Mouse (Mus musculus) E14TG2a.4 (cell line): ENCODE measurements around the gene Krtap7-1.

Source experiments
- H3K27me3 ChIP-seq: 2 replicates; pipeline ENCODE4 v1.6.1; 2014; ENCODE audit warnings: low read length, control low read depth; ENCODE audit not compliant: insufficient read depth
- H3K36me3 ChIP-seq: 2 replicates; pipeline ENCODE4 v1.6.1; 2014; ENCODE audit warnings: low read length, control low read depth; ENCODE audit not compliant: insufficient read depth
- H3K4me1 ChIP-seq: replicated peaks from 2 replicates; pipeline ENCODE4 v1.6.1; 2014; ENCODE audit warnings: low read depth, low read length, control low read depth
- H3K4me3 ChIP-seq: replicated peaks from 2 replicates; pipeline ENCODE4 v1.5.1; 2014; ENCODE audit warnings: mild to moderate bottlenecking, low read length
- H3K9me3 ChIP-seq: 2 replicates; pipeline ENCODE4 v1.6.1; 2014; ENCODE audit warnings: low read length, control low read depth
- CTCF ChIP-seq: conservative IDR thresholded peaks from 2 replicates; pipeline ENCODE4 v1.5.1; 2014; ENCODE audit warnings: low read length
- NANOG ChIP-seq: IDR thresholded peaks from 2 replicates; pipeline ENCODE4 v1.6.1; 2014; ENCODE audit warnings: borderline replicate concordance, low read length, mixed read lengths
- POU5F1 ChIP-seq: IDR thresholded peaks from 2 replicates; pipeline ENCODE4 v1.6.1; 2014; ENCODE audit warnings: low read length, borderline replicate concordance

The Krtap7-1 gene

GRCm38 (mm10) chr16:89520091-89520490, 12.0 kb upstream of the Krtap7-1 start:
- Histone ChIP-seq H3K4me3 (no peak overlapping the region), H3K27me3 (no peaks in the 10 kb centered on the region), H3K36me3 (no peaks in the 10 kb centered on the region)

GRCm38 (mm10) chr16:89517635-89518034, 9.5 kb upstream of the Krtap7-1 start:
- no peak for TF ChIP-seq POU5F1
- peak; percentile 60 for TF ChIP-seq CTCF
- Histone ChIP-seq H3K36me3 (no peaks in the 10 kb centered on the region), H3K9me3 (no peaks in the 10 kb centered on the region), H3K4me3 (no peak overlapping the region), H3K4me1 (no peaks in the 10 kb centered on the region), H3K27me3 (no peaks in the 10 kb centered on the region)

More at GRCm38 (mm10) chr16:89520091-89520490, 12.0 kb upstream of the Krtap7-1 start:
- TF ChIP-seq POU5F1 (no peak), NANOG (no peak), CTCF (no peak)
- Histone ChIP-seq H3K4me1 (no peaks in the 10 kb centered on the region), H3K9me3 (peaks cover 7% of the 10 kb centered on the region; the same call in 1 of the 2 replicates)

DNA sequence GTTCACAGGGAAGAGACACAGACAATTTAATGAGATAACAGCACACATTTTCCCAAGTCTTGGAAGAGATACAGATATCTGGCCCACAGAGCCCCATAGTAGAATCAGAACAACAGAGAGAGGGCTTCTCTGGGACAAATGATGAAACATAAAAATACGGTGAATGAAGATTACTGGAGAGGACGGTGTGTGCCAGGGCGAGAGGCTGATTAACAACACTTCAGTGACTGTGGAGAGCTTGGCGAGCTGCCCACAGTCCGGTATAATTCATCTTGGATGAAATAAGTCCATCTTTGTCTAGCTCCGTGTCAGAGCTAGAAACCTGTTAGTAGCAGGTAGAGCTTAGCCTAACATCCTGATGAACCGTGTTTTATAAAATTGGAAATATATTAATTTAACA, 5.3 kb upstream of the Krtap7-1 start:
- Histone ChIP-seq H3K4me1 (no peaks in the 10 kb centered on the region), H3K36me3 (no peaks in the 10 kb centered on the region), H3K4me3 (no peak overlapping the region), H3K9me3 (no peaks in the 10 kb centered on the region), H3K27me3 (no peaks in the 10 kb centered on the region)
- no peak for TF ChIP-seq POU5F1
- no peak for TF ChIP-seq CTCF
- TF ChIP-seq NANOG: no peak

GRCm38 (mm10) chr16:89503571-89503970, 4.6 kb downstream of the Krtap7-1 start:
- Histone ChIP-seq H3K36me3 (no peaks in the 10 kb centered on the region), H3K9me3 (no peaks in the 10 kb centered on the region), H3K4me3 (no peak overlapping the region), H3K27me3 (no peaks in the 10 kb centered on the region), H3K4me1 (no peaks in the 10 kb centered on the region)
- TF ChIP-seq CTCF: no peak
- TF ChIP-seq POU5F1: no peak
- TF ChIP-seq NANOG: no peak

DNA sequence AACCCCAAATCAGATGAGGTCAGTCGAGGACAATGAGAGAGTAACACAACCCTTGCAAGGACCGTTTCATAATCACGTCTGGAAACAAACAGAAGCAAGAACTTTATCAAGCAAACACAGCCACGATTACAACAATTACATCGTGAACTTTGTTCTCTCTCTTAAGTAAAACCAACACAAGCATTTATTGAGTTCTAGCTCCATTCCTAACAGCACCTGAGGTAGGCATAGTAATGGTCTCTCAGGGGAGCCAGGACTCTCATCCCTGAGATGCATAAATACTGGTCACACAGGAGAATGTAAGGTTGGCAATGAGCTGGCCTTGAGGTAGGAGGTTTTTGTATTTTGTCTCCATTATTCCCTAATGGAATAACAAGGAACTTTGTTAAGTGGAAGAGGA, 6.3 kb downstream of the Krtap7-1 start:
- Histone ChIP-seq H3K4me1 (no peaks in the 10 kb centered on the region), H3K36me3 (no peaks in the 10 kb centered on the region), H3K4me3 (no peak overlapping the region), H3K27me3 (no peaks in the 10 kb centered on the region), H3K9me3 (no peaks in the 10 kb centered on the region)
- TF ChIP-seq CTCF: no peak
- no peak for TF ChIP-seq POU5F1
- no peak for TF ChIP-seq NANOG

DNA sequence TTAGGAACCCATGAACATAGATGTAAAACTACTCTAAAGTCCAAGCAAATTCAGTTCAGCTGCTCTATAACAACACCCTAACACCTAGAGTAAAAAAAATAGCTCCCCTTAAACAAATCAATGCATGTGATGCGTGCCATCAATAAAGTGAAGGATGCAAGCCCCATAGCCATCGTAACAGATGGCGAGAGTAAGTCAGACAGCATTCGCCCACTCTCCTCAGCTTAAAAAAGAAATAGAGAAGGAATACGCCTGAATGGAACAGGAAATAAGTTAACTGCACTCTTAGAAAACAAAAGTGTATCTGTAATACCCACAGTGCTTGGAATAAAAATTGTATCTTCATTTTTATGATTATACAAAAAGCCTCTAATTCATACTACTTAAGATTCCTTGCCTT, 11.1 kb downstream of the Krtap7-1 start:
- no peaks in the 10 kb centered on the region for H3K36me3 ChIP-seq
- H3K4me3 ChIP-seq: no peak overlapping the region
- H3K4me1 ChIP-seq: no peaks in the 10 kb centered on the region
- no peaks in the 10 kb centered on the region for H3K9me3 ChIP-seq
- TF ChIP-seq CTCF: no peak
- TF ChIP-seq NANOG: no peak
- no peak for TF ChIP-seq POU5F1
- no peaks in the 10 kb centered on the region for H3K27me3 ChIP-seq

DNA sequence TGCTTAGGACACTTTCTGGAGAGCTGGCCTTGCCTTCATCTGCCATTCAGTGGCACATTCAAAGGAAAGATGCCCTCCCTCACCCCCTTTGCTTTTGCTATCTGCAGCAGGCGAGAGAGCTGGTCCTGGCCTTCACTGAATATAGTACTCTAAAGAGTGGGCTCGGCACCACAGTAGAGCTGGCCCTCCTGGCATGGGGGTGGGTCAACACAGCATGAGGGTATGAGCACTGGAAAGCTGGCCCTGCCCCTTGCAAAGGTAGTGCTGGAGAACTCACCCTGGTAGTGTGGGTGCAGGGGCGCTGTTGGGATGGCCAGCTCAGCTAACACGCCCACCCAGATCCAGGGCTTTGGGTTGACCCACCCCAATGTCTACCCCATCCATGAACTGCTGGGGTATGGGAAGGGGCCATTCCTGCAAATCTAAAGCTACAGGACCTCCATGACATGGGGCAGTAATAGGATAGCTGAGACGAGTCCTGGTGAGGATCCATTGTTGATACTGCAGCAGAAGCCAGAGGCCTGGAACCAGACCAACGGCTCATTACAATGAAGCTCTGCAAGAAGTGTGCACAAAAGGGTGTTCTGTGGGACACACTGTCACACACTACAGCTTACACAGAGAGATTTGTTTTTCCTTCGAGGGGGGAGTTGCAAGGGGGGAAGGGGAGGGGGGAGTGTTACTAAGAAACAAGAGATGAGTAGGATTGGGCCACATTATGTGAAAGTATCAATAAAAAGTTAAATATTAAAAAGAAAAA, 12.5 kb downstream of the Krtap7-1 start:
- TF ChIP-seq NANOG (no peak), POU5F1 (no peak), CTCF (no peak)
- Histone ChIP-seq H3K4me1 (no peaks in the 10 kb centered on the region), H3K9me3 (no peaks in the 10 kb centered on the region), H3K4me3 (no peak overlapping the region), H3K36me3 (no peaks in the 10 kb centered on the region), H3K27me3 (no peaks in the 10 kb centered on the region)

- Histone ChIP-seq H3K4me1 (no peaks in the 10 kb centered on the region), H3K36me3 (no peaks in the 10 kb centered on the region), H3K27me3 (no peaks in the 10 kb centered on the region), H3K9me3 (no peaks in the 10 kb centered on the region), H3K4me3 (no peak within 1 kb of the TSS)
- no peak for TF ChIP-seq POU5F1
Measured at GRCm38 (mm10) chr16:89487852-89488251, 20.3 kb downstream of the Krtap7-1 start, which contains the start of gene Krtap8-1. Krtap8-1 (minus strand) TSS chr16:89487952.
